Mouse (Mus musculus): ENCODE results near the gene Ube4a.

DNA sequence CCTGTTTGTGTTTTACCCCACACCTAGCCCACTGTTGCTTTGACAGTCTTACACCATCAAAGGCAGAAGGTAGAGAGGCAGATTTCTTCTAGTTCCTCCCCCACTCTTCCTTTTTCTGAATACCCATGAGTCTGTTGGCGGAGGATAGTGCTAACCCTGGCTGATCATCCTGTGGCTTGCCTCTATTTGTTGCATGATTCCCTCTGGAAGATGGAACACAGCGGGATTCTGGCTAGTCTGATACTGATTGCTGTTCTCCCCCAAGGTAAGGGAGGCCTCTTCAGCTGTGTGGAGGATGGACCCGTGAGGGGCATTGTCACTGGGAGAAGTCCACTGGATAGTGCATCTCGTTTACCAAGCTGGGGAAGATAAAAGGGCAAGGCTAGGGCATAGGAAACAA lies 16.3 kb upstream of the Ube4a start, which contains the start of gene Cd3d:
- no peak for TF ChIP-seq POLR2A (IDR thresholded peaks at IDR 0.05; ENCODE audit: insufficient read length, low read depth)
- no peak for TF ChIP-seq REST (IDR thresholded peaks at IDR 0.05; ENCODE audit: insufficient read depth, insufficient read length)
- TF ChIP-seq MYOG (IDR thresholded peaks at IDR 0.05; ENCODE audit: control insufficient read depth in 1 of 3, insufficient read depth in 1 of 3, insufficient read length in 2 of 3, low read depth in 2 of 3), result no peak
- TF ChIP-seq USF1 (IDR thresholded peaks at IDR 0.05; ENCODE audit: low read depth), result no peak
- TF ChIP-seq CEBPB (IDR thresholded peaks at IDR 0.05; ENCODE audit: insufficient read depth, poor library complexity, severe bottlenecking), result no peak
- no peak for TF ChIP-seq TCF3 (IDR thresholded peaks at IDR 0.05; ENCODE audit: insufficient read length, low read depth)
- TF ChIP-seq MAX (IDR thresholded peaks at IDR 0.05; ENCODE audit: low read depth), result no peak

Measured in myocyte (in vitro differentiated cells).